Mouse (Mus musculus) liver, postnatal 0 days (tissue): ENCODE results near the gene Tmem259. TPM values are rescaled to one million over a fixed set of nuclear protein-coding genes. Genes with fewer than 3 reads are reported as not detected.
A peak's percentile ranks its signal among the peaks of the same experiment; 100 is the strongest.

Experiments
- ATAC-seq: fragments of 200-750 bp; cut with Nextera tagmentation; 2 replicates; pipeline ENCODE4 v1.8.0; 2017; ENCODE audit warnings: mild to moderate bottlenecking, moderate library complexity
- DNase-seq: peaks from one replicate; pipeline ENCODE4 v3.0.0-alpha.2; 2016
- H3K27ac ChIP-seq: fragments of 300-500 bp; sonication (generic); 2 replicates; pipeline ENCODE4 v1.5.1; 2014; ENCODE audit warnings: antibody characterized with exemption, moderate library complexity, mild to moderate bottlenecking, low read depth
- H3K27me3 ChIP-seq: fragments of 300-500 bp; sonication (generic); 2 replicates; pipeline ENCODE4 v1.6.1; 2014; ENCODE audit warnings: low read length, control low read depth, mixed read lengths; ENCODE audit not compliant: insufficient read depth
- H3K36me3 ChIP-seq: fragments of 300-500 bp; sonication (generic); replicated peaks from 2 replicates; pipeline ENCODE4 v1.6.1; 2014; ENCODE audit warnings: mild to moderate bottlenecking, control low read depth, low read length, moderate library complexity, mixed read lengths; ENCODE audit not compliant: insufficient read depth
- H3K4me1 ChIP-seq: fragments of 300-500 bp; sonication (generic); 2 replicates; pipeline ENCODE4 v1.6.1; 2014; ENCODE audit warnings: antibody characterized with exemption, mild to moderate bottlenecking, control low read depth; ENCODE audit not compliant: insufficient read depth
- H3K4me2 ChIP-seq: fragments of 300-500 bp; sonication (generic); 2 replicates; pipeline ENCODE4 v1.6.1; 2014; ENCODE audit warnings: low read depth, mild to moderate bottlenecking, low read length, moderate library complexity, mixed read lengths
- H3K4me3 ChIP-seq: fragments of 300-500 bp; sonication (generic); 2 replicates; pipeline ENCODE4 v1.5.1; 2014; ENCODE audit warnings: low read depth, low read length
- H3K9ac ChIP-seq: fragments of 300-500 bp; sonication (generic); replicated peaks from 2 replicates; pipeline ENCODE4 v1.6.1; 2014; ENCODE audit warnings: mild to moderate bottlenecking, moderate library complexity
- H3K9me3 ChIP-seq: fragments of 300-500 bp; sonication (generic); 2 replicates; pipeline ENCODE4 v1.6.1; 2016; ENCODE audit warnings: mild to moderate bottlenecking, control low read depth, low read length, mixed read lengths
- CTCF ChIP-seq: sonication (generic); IDR thresholded peaks from 2 replicates; pipeline ENCODE4 v1.5.1; 2016; ENCODE audit warnings: antibody characterized with exemption, low read depth
- EP300 ChIP-seq: IDR thresholded peaks from 2 replicates; pipeline ENCODE4 v1.6.1; 2016; ENCODE audit warnings: antibody characterized with exemption, low read depth, mild to moderate bottlenecking
- WGBS: fragments of 180-500 bp; shearing (Covaris S2); extraction: QIAGEN DNeasy Blood & Tissue Kit; methylation state at CpG from one replicate; pipeline ENCODE4 v1.1.7; 2014; ENCODE audit not compliant: insufficient replicate concordance; 5-methylcytosine and 5-hydroxymethylcytosine counted together
- polyA plus RNA-seq: library from polyadenylated mRNA; unstranded; fragments of >200 nt; fragmentation: Nextera tagmentation; extraction: Ambion mirVana; gene quantifications from 2 replicates; pipeline ENCODE4 v1.2.1, GENCODE M21; 2015

Tmem259 gene
- polyA plus RNA-seq, 1 experiment from 2014 or later = 13.2 TPM

DNA sequence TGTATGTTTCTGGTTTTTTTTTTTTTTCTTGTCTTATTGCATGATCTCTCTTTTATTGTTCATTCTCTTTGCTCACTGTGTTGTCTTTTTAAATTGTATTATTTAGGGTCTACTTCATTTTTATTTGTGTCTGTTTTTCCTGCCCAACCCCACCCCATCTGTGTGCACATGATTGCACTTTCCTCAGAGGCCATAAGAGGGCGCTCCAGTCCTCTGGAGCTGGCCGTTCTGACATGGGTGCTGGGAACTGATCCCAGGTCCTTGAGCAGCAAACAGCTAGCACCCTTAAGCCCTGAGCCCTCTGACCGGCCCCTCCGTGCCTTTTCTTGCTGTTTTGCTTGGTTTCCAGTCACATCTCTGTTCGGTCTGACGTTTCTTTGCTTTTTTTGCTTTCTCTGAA lies 7.4 kb upstream of the Tmem259 start:
- H3K36me3 ChIP-seq = peaks cover 12% of the 10 kb centered on the region
- no peak for ATAC-seq
- no peak overlapping the region for H3K9ac ChIP-seq
- no peaks in the 10 kb centered on the region for H3K9me3 ChIP-seq
- TF ChIP-seq CTCF = peak; percentile 47
- no peak for TF ChIP-seq EP300
- H3K27me3 ChIP-seq = peaks cover 14% of the 10 kb centered on the region
- H3K27ac ChIP-seq = no peak overlapping the region
- WGBS = 88% methylated on average over 6 of the region's 6 CpGs
- H3K4me2 ChIP-seq = 0 out of 2 replicates have a peak overlapping the region, but pooled peaks have one; percentile 9
- H3K4me1 ChIP-seq = peaks cover 34% of the 10 kb centered on the region
- no peak overlapping the region for H3K4me3 ChIP-seq
- no peak for DNase-seq

GRCm38 (mm10) chr10:79991099-79991498 lies 7.0 kb upstream of the Tmem259 start:
- H3K4me2 ChIP-seq = 0 out of 2 replicates have a peak overlapping the region, but pooled peaks have one; percentile 9
- H3K4me1 ChIP-seq = peaks cover 39% of the 10 kb centered on the region
- no peak overlapping the region for H3K9ac ChIP-seq
- H3K36me3 ChIP-seq = peaks cover 12% of the 10 kb centered on the region
- DNase-seq = no peak
- TF ChIP-seq EP300 = no peak
- TF ChIP-seq CTCF = no peak
- WGBS = 69% methylated on average over 12 of the region's 12 CpGs
- no peak for ATAC-seq
- H3K4me3 ChIP-seq = no peak overlapping the region
- H3K27ac ChIP-seq = no peak overlapping the region
- peaks cover 14% of the 10 kb centered on the region for H3K27me3 ChIP-seq
- no peaks in the 10 kb centered on the region for H3K9me3 ChIP-seq

- H3K9ac ChIP-seq = peak overlapping the region; percentile 38; the same call in 1 of the 2 replicates
- H3K27me3 ChIP-seq = peaks cover 14% of the 10 kb centered on the region
- H3K36me3 ChIP-seq = peaks cover 12% of the 10 kb centered on the region
- no peaks in the 10 kb centered on the region for H3K9me3 ChIP-seq
- ATAC-seq = no peak
- DNase-seq = no peak
- WGBS = 58% methylated on average over 15 of the region's 15 CpGs
- H3K4me3 ChIP-seq = peak overlapping the region; percentile 63
- peaks cover 38% of the 10 kb centered on the region for H3K4me1 ChIP-seq
- peak overlapping the region; percentile 48; the same call in 1 of the 2 replicates for H3K27ac ChIP-seq
- H3K4me2 ChIP-seq = peak overlapping the region; percentile 78
- TF ChIP-seq EP300 (no peak), CTCF (no peak)
Observed at GRCm38 (mm10) chr10:79989870-79990269, 5.7 kb upstream of the Tmem259 start.

- Histone ChIP-seq H3K4me1 (peaks cover 33% of the 10 kb centered on the region), H3K9ac (peak overlapping the region; percentile 73), H3K27ac (peak overlapping the region; percentile 78)
Observed at GRCm38 (mm10) chr10:79989272-79989786, 5.2 kb upstream of the Tmem259 start.

DNA sequence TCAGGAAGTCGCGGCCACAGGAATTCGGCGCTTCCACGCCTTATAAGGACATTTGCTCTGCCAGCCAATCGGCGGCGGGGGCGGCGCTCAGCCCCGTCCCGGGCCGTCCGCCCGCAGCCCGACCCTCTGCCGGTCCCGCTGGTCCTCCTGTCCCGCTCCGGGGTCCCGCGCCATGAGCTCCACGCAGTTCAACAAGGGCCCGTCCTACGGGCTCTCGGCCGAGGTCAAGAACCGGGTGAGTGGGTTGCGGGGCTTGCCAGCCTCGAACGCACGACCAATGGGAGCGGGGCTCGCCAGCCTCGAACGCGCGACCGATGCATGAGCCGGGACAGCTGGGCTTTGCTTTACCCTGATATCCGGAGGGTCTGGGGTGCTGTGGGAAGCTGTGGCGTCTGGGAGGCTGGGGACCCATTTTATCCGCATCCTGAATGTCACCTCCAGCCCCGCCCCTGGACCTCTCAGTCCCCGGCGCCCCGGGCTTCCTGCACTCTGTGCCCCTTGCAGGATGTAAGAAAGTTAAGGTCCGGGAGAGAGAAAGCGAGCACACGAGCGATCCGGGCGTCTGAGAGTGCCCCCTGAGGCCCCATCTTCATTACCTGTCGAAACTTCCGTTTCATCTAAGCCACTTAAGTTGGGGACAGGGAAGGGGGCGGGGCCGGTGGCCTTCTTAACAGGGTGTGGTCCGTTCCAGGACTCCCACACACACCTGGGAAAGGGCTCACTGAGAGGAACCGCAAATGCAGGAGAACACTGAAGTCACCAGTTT lies 4.6 kb upstream of the Tmem259 start, which contains the start of gene Cnn2:
Gene Cnn2, plus strand, starts transcription at position 79 of the 766 bp plus-strand sequence.
- peak; percentile 50 for DNase-seq
- no peak for ATAC-seq
- Histone ChIP-seq H3K4me1 (peaks cover 31% of the 10 kb centered on the region), H3K4me3 (peak within 1 kb of the TSS; percentile 63), H3K9ac (peak within 1 kb of the TSS; percentile 73), H3K27me3 (peaks cover 14% of the 10 kb centered on the region), H3K9me3 (no peaks in the 10 kb centered on the region), H3K36me3 (peaks cover 12% of the 10 kb centered on the region), H3K4me2 (peak within 1 kb of the TSS; percentile 78), H3K27ac (peak within 1 kb of the TSS; percentile 88)
- no peak for TF ChIP-seq EP300
- no peak for TF ChIP-seq CTCF
- under 1% methylated on average over 59 of the region's 59 CpGs for WGBS

More at GRCm38 (mm10) chr10:79989272-79989786, 5.2 kb upstream of the Tmem259 start:
- Histone ChIP-seq H3K4me3 (peak overlapping the region; percentile 63), H3K4me2 (peak overlapping the region; percentile 78), H3K9me3 (no peaks in the 10 kb centered on the region), H3K27me3 (peaks cover 14% of the 10 kb centered on the region), H3K36me3 (peaks cover 12% of the 10 kb centered on the region)
- ATAC-seq (no peak), DNase-seq (no peak)
- TF ChIP-seq EP300 = no peak
- TF ChIP-seq CTCF = no peak
- 49% methylated on average over 8 of the region's 8 CpGs for WGBS

DNA sequence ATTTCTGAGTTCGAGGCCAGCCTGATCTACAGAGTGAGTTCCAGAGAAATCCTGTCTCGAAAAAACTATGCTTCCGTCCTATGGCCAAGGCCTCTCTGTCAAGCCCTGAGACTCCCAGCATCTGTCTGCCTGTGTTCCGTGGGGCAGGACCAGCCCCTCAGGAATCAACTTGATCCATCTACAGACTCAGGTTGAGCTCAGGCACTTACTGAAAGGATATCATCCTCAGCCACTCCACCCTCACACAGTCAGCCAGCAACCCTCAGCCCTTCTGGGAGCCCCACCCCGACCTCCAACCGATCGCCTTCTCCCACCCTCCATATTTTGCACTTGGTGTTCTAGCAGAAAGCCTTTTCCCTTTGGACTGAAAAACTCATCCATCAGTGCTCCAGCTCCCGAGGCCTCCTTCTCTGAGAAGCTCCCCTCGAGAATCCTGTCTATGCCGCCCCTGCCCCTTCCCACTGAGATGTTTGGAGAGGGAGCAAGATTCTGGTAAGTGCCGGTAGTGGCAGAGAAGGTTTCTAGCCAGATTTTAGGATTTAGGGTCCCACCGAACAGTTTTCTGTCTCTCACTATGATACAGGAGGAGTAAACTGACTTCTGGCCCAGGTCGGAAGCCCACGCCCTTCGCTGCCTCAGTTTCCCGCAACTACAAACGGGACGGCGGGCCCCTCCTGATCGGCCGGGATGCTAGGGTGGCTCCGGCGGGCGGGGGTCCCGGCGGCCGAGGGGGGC lies 3.8 kb upstream of the Tmem259 start:
- H3K27ac ChIP-seq = peak overlapping the region; percentile 78
- DNase-seq = no peak

More for the DNA sequence above, 3.8 kb upstream of the Tmem259 start:
- Histone ChIP-seq H3K9ac (peak overlapping the region; percentile 73), H3K36me3 (peaks cover 12% of the 10 kb centered on the region), H3K4me1 (peaks cover 37% of the 10 kb centered on the region), H3K9me3 (no peaks in the 10 kb centered on the region), H3K27me3 (peaks cover 14% of the 10 kb centered on the region), H3K4me2 (peak overlapping the region; percentile 78), H3K4me3 (peak overlapping the region; percentile 63)
- 15% methylated on average over 27 of the region's 27 CpGs for WGBS
- no peak for TF ChIP-seq CTCF
- TF ChIP-seq EP300 = no peak
- no peak for ATAC-seq
